Mouse (Mus musculus) MEL (cell line): ENCODE measurements around the gene Rrad. TPM values are rescaled to one million over a fixed set of nuclear protein-coding genes. Genes with fewer than 3 reads are reported as not detected.

ENCODE experiments used
- DNase-seq: peaks from one replicate; pipeline ENCODE4 v3.0.0; 2011; ENCODE audit warnings: low read depth, low spot score
- H3K27ac ChIP-seq: 2 replicates; pipeline ENCODE4 v1.5.1; 2012; ENCODE audit warnings: low read depth, mild to moderate bottlenecking, control low read depth, low read length, moderate library complexity; ENCODE audit not compliant: control insufficient read depth
- H3K27me3 ChIP-seq, 2 experiments: fragments of 150-350 bp in 1 of 2; sonication (generic) in 1 of 2; 2 replicates each; pipeline ENCODE4 v1.6.1; 2012; ENCODE audit warnings: low read length in 2 of 2, mild to moderate bottlenecking in 2 of 2, improper control_type of control experiment in 1 of 2, moderate library complexity in 1 of 2; ENCODE audit not compliant: insufficient read depth in 2 of 2, control insufficient read depth in 1 of 2
- H3K36me3 ChIP-seq, 2 experiments: 2 replicates each; pipeline ENCODE4 v1.6.1; 2012 to 2014; ENCODE audit warnings: low read length in 2 of 2, improper control_type of control experiment in 1 of 2, inconsistent platforms in 1 of 2, mild to moderate bottlenecking in 1 of 2; ENCODE audit not compliant: insufficient read depth in 2 of 2, control insufficient read depth in 1 of 2
- H3K4me1 ChIP-seq, 2 experiments: fragments of 150-350 bp in 1 of 2; sonication (generic) in 1 of 2; 2 replicates each; pipeline ENCODE4 v1.6.1; 2012; ENCODE audit warnings: low read length in 2 of 2, improper control_type of control experiment in 1 of 2, mild to moderate bottlenecking in 1 of 2; ENCODE audit not compliant: insufficient read depth in 2 of 2, control insufficient read depth in 1 of 2
- H3K4me3 ChIP-seq, 2 experiments: fragments of 150-350 bp in 1 of 2; sonication (generic) in 1 of 2; 2 replicates each; pipeline ENCODE4 v1.5.1; 2012; ENCODE audit warnings: low read depth in 2 of 2, low read length in 2 of 2, mild to moderate bottlenecking in 2 of 2, moderate library complexity in 2 of 2, control low read depth in 1 of 2, improper control_type of control experiment in 1 of 2; ENCODE audit not compliant: control insufficient read depth in 1 of 2, insufficient read depth in 1 of 2
- H3K79me2 ChIP-seq: 2 replicates; pipeline ENCODE4 v1.6.1; 2012; ENCODE audit warnings: mild to moderate bottlenecking, low read length, moderate library complexity; ENCODE audit not compliant: control insufficient read depth, poor library complexity, insufficient read depth
- H3K9ac ChIP-seq: 2 replicates; pipeline ENCODE4 v1.6.1; 2012; ENCODE audit warnings: low read depth, mild to moderate bottlenecking, control low read depth, low read length, moderate library complexity; ENCODE audit not compliant: control insufficient read depth, poor library complexity, severe bottlenecking
- H3K9me3 ChIP-seq: fragments of 150-350 bp; sonication (generic); replicated peaks from 2 replicates; pipeline ENCODE4 v1.6.1; 2012; ENCODE audit warnings: mild to moderate bottlenecking, low read length, improper control_type of control experiment, moderate library complexity; ENCODE audit not compliant: insufficient read depth
- CTCF ChIP-seq, 3 experiments: IDR thresholded peaks in 2 of 3; conservative IDR thresholded peaks in 1 of 3; 2 replicates each; pipeline ENCODE4 v1.5.1; 2011 to 2012; ENCODE audit warnings: low read length in 3 of 3, low read depth in 2 of 3, mild to moderate bottlenecking in 2 of 3, improper control_type of control experiment in 1 of 3, inconsistent platforms in 1 of 3, mixed read lengths in 1 of 3, moderate library complexity in 1 of 3; ENCODE audit not compliant: control insufficient read depth in 1 of 3, insufficient read depth in 1 of 3, poor library complexity in 1 of 3, severe bottlenecking in 1 of 3
- E2F4 ChIP-seq: IDR thresholded peaks from 2 replicates; pipeline ENCODE4 v1.6.1; 2011; ENCODE audit warnings: low read depth, low read length, improper control_type of control experiment, borderline replicate concordance
- ELF1 ChIP-seq: IDR thresholded peaks from 2 replicates; pipeline ENCODE4 v1.6.1; 2014; ENCODE audit warnings: low read depth, mild to moderate bottlenecking, inconsistent platforms, low read length, improper control_type of control experiment, moderate library complexity
- EP300 ChIP-seq, 2 experiments: IDR thresholded peaks; 2 replicates each; pipeline ENCODE4 v1.6.1; 2011; ENCODE audit warnings: improper control_type of control experiment in 2 of 2, low read length in 2 of 2, low read depth in 1 of 2, mild to moderate bottlenecking in 1 of 2
- ETS1 ChIP-seq: IDR thresholded peaks from 2 replicates; pipeline ENCODE4 v1.6.1; 2012; ENCODE audit warnings: low read depth, mild to moderate bottlenecking, inconsistent platforms, low read length, improper control_type of control experiment, moderate library complexity
- GABPA ChIP-seq: IDR thresholded peaks from 2 replicates; pipeline ENCODE4 v1.6.1; 2012; ENCODE audit warnings: low read depth, mild to moderate bottlenecking, inconsistent platforms, low read length, improper control_type of control experiment, moderate library complexity
- KAT2A ChIP-seq: conservative IDR thresholded peaks from 2 replicates; pipeline ENCODE4 v1.6.1; 2012; ENCODE audit warnings: low read depth, low read length, improper control_type of control experiment, inconsistent platforms
- MAX ChIP-seq: IDR thresholded peaks from 2 replicates; pipeline ENCODE4 v1.6.1; 2011; ENCODE audit warnings: low read length, improper control_type of control experiment
- MXI1 ChIP-seq: IDR thresholded peaks from 2 replicates; pipeline ENCODE4 v1.6.1; 2011; ENCODE audit warnings: mild to moderate bottlenecking, low read depth, low read length, improper control_type of control experiment
- MYB ChIP-seq: IDR thresholded peaks from 2 replicates; pipeline ENCODE4 v1.6.1; 2011; ENCODE audit warnings: mild to moderate bottlenecking, low read depth, low read length, improper control_type of control experiment
- MYC ChIP-seq: IDR thresholded peaks from 2 replicates; pipeline ENCODE4 v1.6.1; 2011; ENCODE audit warnings: low read depth, mild to moderate bottlenecking, low read length, improper control_type of control experiment, moderate library complexity
- NELFE ChIP-seq: IDR thresholded peaks from 2 replicates; pipeline ENCODE4 v1.6.1; 2011; ENCODE audit warnings: low read depth, low read length, improper control_type of control experiment
- NRF1 ChIP-seq: IDR thresholded peaks from 2 replicates; pipeline ENCODE4 v1.6.1; 2014; ENCODE audit warnings: low read depth, mild to moderate bottlenecking, inconsistent platforms, low read length, improper control_type of control experiment, moderate library complexity; ENCODE audit not compliant: poor library complexity, insufficient read depth, severe bottlenecking
- POLR2A ChIP-seq, 2 experiments: IDR thresholded peaks; 2 replicates each; pipeline ENCODE4 v1.6.1; 2011 to 2012; ENCODE audit warnings: low read length in 2 of 2, mild to moderate bottlenecking in 2 of 2, control low read depth in 1 of 2, improper control_type of control experiment in 1 of 2, low read depth in 1 of 2, moderate library complexity in 1 of 2; ENCODE audit not compliant: control insufficient read depth in 1 of 2, insufficient read depth in 1 of 2, poor library complexity in 1 of 2
- RAD21 ChIP-seq: IDR thresholded peaks from 2 replicates; pipeline ENCODE4 v1.6.1; 2011; ENCODE audit warnings: mild to moderate bottlenecking, low read depth, low read length, improper control_type of control experiment
- RCOR1 ChIP-seq: IDR thresholded peaks from 2 replicates; pipeline ENCODE4 v1.6.1; 2012; ENCODE audit warnings: low read depth, mild to moderate bottlenecking, inconsistent platforms, low read length, improper control_type of control experiment
- SIN3A ChIP-seq: IDR thresholded peaks from 2 replicates; pipeline ENCODE4 v1.6.1; 2012; ENCODE audit warnings: low read length, improper control_type of control experiment, inconsistent platforms
- SMC3 ChIP-seq: IDR thresholded peaks from 2 replicates; pipeline ENCODE4 v1.6.1; 2011; ENCODE audit warnings: low read depth, low read length, improper control_type of control experiment
- TAL1 ChIP-seq: IDR thresholded peaks from 2 replicates; pipeline ENCODE4 v1.6.1; 2012; ENCODE audit warnings: mild to moderate bottlenecking, inconsistent platforms, low read length, moderate library complexity, mixed read lengths
- TCF12 ChIP-seq: IDR thresholded peaks from 2 replicates; pipeline ENCODE4 v1.6.1; 2014; ENCODE audit warnings: low read depth, mild to moderate bottlenecking, inconsistent platforms, low read length, improper control_type of control experiment, moderate library complexity
- USF1 ChIP-seq: IDR thresholded peaks from 2 replicates; pipeline ENCODE4 v1.6.1; 2014; ENCODE audit warnings: low read depth, mild to moderate bottlenecking, inconsistent platforms, low read length, improper control_type of control experiment, moderate library complexity
- ZKSCAN1 ChIP-seq: IDR thresholded peaks from 2 replicates; pipeline ENCODE4 v1.6.1; 2012; ENCODE audit warnings: low read depth, mild to moderate bottlenecking, inconsistent platforms, low read length, improper control_type of control experiment, moderate library complexity
- ZNF384 ChIP-seq: IDR thresholded peaks from 2 replicates; pipeline ENCODE4 v1.6.1; 2012; ENCODE audit warnings: low read depth, mild to moderate bottlenecking, inconsistent platforms, low read length, improper control_type of control experiment
- polyA plus RNA-seq, 2 experiments: library from polyadenylated mRNA; stranded (reverse) in 1 of 2; unstranded in 1 of 2; fragments of >175 nt in 1 of 2; fragments of >200 nt in 1 of 2; gene quantifications; 2 replicates each; pipeline versions ENCODE4 v1.2.1 to v1.2.4; 2012; ENCODE audit warnings: low replicate concordance in 2 of 2, low read depth in 1 of 2; ENCODE audit not compliant: insufficient read length in 2 of 2, insufficient read depth in 1 of 2, missing spikeins in 1 of 2
- total RNA-seq: library from RNA; depleted of rRNA; stranded (reverse); fragments of 300-350 nt; gene quantifications from 2 replicates; pipeline ENCODE4 v1.2.3, GENCODE M21; 2012

Gene Rrad
- total and polyA plus RNA-seq, 3 experiments, result 8.9 to 9.4 TPM; not detected in 1

DNA sequence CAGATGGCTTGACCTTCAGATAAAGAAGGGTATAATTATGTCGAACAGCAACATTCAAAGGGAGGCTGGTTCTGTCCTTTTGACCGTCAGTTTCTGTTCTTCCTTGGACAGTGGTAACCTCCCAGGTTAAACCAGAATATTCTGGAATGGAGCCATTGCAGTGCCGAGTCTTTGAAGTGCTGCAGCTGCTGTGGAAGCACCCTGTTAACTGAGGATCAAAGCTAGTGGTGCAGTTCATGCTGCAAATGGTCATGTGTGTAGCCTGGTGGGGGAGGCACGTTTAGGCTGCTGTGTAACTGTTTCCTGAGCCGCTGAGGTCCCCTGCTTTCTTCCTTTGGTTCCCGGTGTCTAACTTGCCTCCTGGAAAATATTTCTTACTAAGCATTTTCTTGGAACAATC, 32.6 kb downstream of the Rrad start:
- H3K9me3 ChIP-seq, result no peaks in the 10 kb centered on the region
- no peak for TF ChIP-seq TAL1
- TF ChIP-seq SMC3, result no peak
- no peak for TF ChIP-seq KAT2A
- TF ChIP-seq ZKSCAN1, result no peak
- TF ChIP-seq RCOR1, result no peak
- TF ChIP-seq, all 39 proteins: peak for 0
- no peak for DNase-seq
- Histone ChIP-seq H3K36me3 (peaks cover 0 to 16% of the 10 kb centered on the region in 2 experiments; a peak in 2 of 4 replicates), H3K9ac (no peak overlapping the region), H3K4me1 (peaks cover 0 to 10% of the 10 kb centered on the region in 2 experiments; a peak in 3 of 4 replicates), H3K27ac (no peak overlapping the region), H3K79me2 (peaks cover 21% of the 10 kb centered on the region), H3K27me3 (no peaks in the 10 kb centered on the region), H3K4me3 (no peak overlapping the region)

DNA sequence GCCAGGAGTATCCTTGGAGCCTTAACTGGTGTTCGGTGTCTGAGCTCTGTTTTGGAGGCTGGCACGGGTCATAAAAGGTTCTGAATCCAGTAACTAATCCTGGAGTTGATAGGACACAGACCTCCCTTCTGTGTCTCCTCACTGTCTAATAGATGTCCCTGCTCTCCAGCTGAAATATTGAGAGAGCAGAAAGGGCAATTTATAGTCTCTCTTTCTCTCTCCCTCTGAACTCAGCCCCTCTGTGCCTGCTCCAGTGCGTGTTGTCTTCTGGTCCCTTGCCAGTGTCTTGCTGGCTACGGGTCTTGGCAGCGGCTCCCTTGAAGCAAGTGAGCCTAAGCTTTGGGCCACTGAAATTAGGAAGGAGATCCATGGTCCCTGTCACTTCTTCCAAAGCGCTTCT, 33.5 kb downstream of the Rrad start:
- Histone ChIP-seq H3K4me1 (peaks cover 0 to 10% of the 10 kb centered on the region in 2 experiments; a peak in 3 of 4 replicates), H3K9ac (no peak overlapping the region), H3K4me3 (no peak overlapping the region), H3K27ac (no peak overlapping the region), H3K36me3 (peaks cover 0 to 18% of the 10 kb centered on the region in 2 experiments; a peak in 2 of 4 replicates), H3K9me3 (no peaks in the 10 kb centered on the region), H3K79me2 (peaks cover 26% of the 10 kb centered on the region), H3K27me3 (no peaks in the 10 kb centered on the region)
- no peak for DNase-seq
- TF ChIP-seq CTCF (IDR thresholded peaks at IDR 0.05 in 2 of 3, conservative IDR thresholded peaks at IDR 0.05 in 1 of 3; ENCODE audit: control insufficient read depth in 1 of 3, insufficient read depth in 1 of 3, low read depth in 2 of 3, low read length in 3 of 3, poor library complexity in 1 of 3, severe bottlenecking in 1 of 3), result no peak
- no peak for TF ChIP-seq NRF1
- no peak for TF ChIP-seq RAD21
- TF ChIP-seq GABPA, result no peak
- TF ChIP-seq ETS1, result no peak
- TF ChIP-seq USF1, result no peak
- no peak for TF ChIP-seq MXI1
- no peak for TF ChIP-seq POLR2A (IDR thresholded peaks at IDR 0.05; ENCODE audit: control insufficient read depth in 1 of 2, insufficient read depth in 1 of 2, low read depth in 1 of 2, low read length in 2 of 2, poor library complexity in 1 of 2)
- TF ChIP-seq EP300 (IDR thresholded peaks at IDR 0.05; ENCODE audit: low read depth in 1 of 2, low read length in 2 of 2), result no peak
- no peak for TF ChIP-seq ZKSCAN1
- TF ChIP-seq MAX, result no peak
- TF ChIP-seq KAT2A, result no peak
- no peak for TF ChIP-seq SIN3A
- TF ChIP-seq ELF1, result no peak
- no peak for TF ChIP-seq TCF12
- TF ChIP-seq E2F4, result no peak
- TF ChIP-seq ZNF384, result no peak
- no peak for TF ChIP-seq MYB
- no peak for TF ChIP-seq MYC
- no peak for TF ChIP-seq NELFE
